Mouse (Mus musculus) olfactory bulb, adult 2 months (tissue): ENCODE results near the gene Ncapg.

Experiments used
- CTCF ChIP-seq: fragments of 200-500 bp; IDR thresholded peaks from 2 replicates; pipeline ENCODE4 v1.5.1; 2012; ENCODE audit warnings: low read depth, mild to moderate bottlenecking, low read length, moderate library complexity; ENCODE audit not compliant: insufficient read depth
- POLR2A ChIP-seq: fragments of 200-500 bp; IDR thresholded peaks from 2 replicates; pipeline ENCODE4 v1.6.1; 2012; ENCODE audit warnings: mild to moderate bottlenecking, low read depth, low read length, moderate library complexity; ENCODE audit not compliant: insufficient read depth

- TF ChIP-seq CTCF (no peak), POLR2A (no peak)
Observed at GRCm38 (mm10) chr5:45668831-45669230, 888 bp upstream of the Ncapg start.
